Mouse (Mus musculus): ENCODE data around the gene Exosc3. TPM values are rescaled to one million over a fixed set of nuclear protein-coding genes. Genes with fewer than 3 reads are reported as not detected.

Gene Exosc3
- polyA plus RNA-seq, 1 experiment from 2014 or later = 83.0 TPM

- 73% methylated on average over 3 of the region's 3 CpGs for WGBS
- H3K4me1 ChIP-seq = no peaks in the 10 kb centered on the region
- no peaks in the 10 kb centered on the region for H3K9me3 ChIP-seq
Measured at GRCm38 (mm10) chr4:45332466-45332865, 10.1 kb downstream of the Exosc3 start.

GRCm38 (mm10) chr4:45331139-45331538 is 11.4 kb downstream of the Exosc3 start:
- H3K27ac ChIP-seq = no peak overlapping the region
- WGBS = 82% methylated on average over 7 of the region's 7 CpGs
- no peak overlapping the region for H3K9ac ChIP-seq
- no peak overlapping the region for H3K4me2 ChIP-seq
- no peaks in the 10 kb centered on the region for H3K9me3 ChIP-seq
- ATAC-seq (ENCODE audit: insufficient number of reproducible peaks, insufficient read depth, low FRiP score, low TSS enrichment, low read depth) = no peak
- H3K4me3 ChIP-seq = no peak overlapping the region
- H3K4me1 ChIP-seq = no peaks in the 10 kb centered on the region
- H3K36me3 ChIP-seq = no peaks in the 10 kb centered on the region
- H3K27me3 ChIP-seq = peaks cover 6% of the 10 kb centered on the region; the same call in 1 of the 2 replicates

More at GRCm38 (mm10) chr4:45332466-45332865, 10.1 kb downstream of the Exosc3 start:
- Histone ChIP-seq H3K27me3 (peaks cover 4% of the 10 kb centered on the region; the same call in 1 of the 2 replicates), H3K27ac (no peak overlapping the region), H3K36me3 (no peaks in the 10 kb centered on the region), H3K4me3 (no peak overlapping the region), H3K9ac (no peak overlapping the region), H3K4me2 (no peak overlapping the region)
- ATAC-seq (ENCODE audit: insufficient number of reproducible peaks, insufficient read depth, low FRiP score, low TSS enrichment, low read depth) = no peak

- H3K4me3 ChIP-seq = peak overlapping the region; percentile 95
- H3K36me3 ChIP-seq = peaks cover 26% of the 10 kb centered on the region
- peaks cover 10% of the 10 kb centered on the region for H3K4me1 ChIP-seq
- WGBS = under 1% methylated on average over 56 of the region's 56 CpGs
- H3K4me2 ChIP-seq = peak overlapping the region; percentile 68
- peak overlapping the region; percentile 80 for H3K27ac ChIP-seq
- 0 out of 2 replicates have a peak, but pooled peaks have one; percentile 56 for ATAC-seq (ENCODE audit: insufficient number of reproducible peaks, insufficient read depth, low FRiP score, low TSS enrichment, low read depth)
- peaks cover 22% of the 10 kb centered on the region for H3K27me3 ChIP-seq
- H3K9me3 ChIP-seq = no peaks in the 10 kb centered on the region
- H3K9ac ChIP-seq = peak overlapping the region; percentile 93
Measured at GRCm38 (mm10) chr4:45320159-45320816, 22.2 kb downstream of the Exosc3 start.

GRCm38 (mm10) chr4:45311056-45311455 is 31.5 kb downstream of the Exosc3 start:
- Histone ChIP-seq H3K4me1 (no peaks in the 10 kb centered on the region), H3K9ac (no peak overlapping the region), H3K9me3 (no peaks in the 10 kb centered on the region), H3K4me2 (no peak overlapping the region), H3K27ac (no peak overlapping the region), H3K27me3 (no peaks in the 10 kb centered on the region), H3K4me3 (no peak overlapping the region), H3K36me3 (peaks cover 61% of the 10 kb centered on the region)
- ATAC-seq (ENCODE audit: insufficient number of reproducible peaks, insufficient read depth, low FRiP score, low TSS enrichment, low read depth) = no peak
- 90% methylated on average over 2 of the region's 2 CpGs for WGBS

- ATAC-seq (ENCODE audit: insufficient number of reproducible peaks, insufficient read depth, low FRiP score, low TSS enrichment, low read depth) = no peak
- no peak overlapping the region for H3K4me2 ChIP-seq
- no peak overlapping the region for H3K4me3 ChIP-seq
- no peaks in the 10 kb centered on the region for H3K9me3 ChIP-seq
- WGBS = 88% methylated on average over 6 of the region's 6 CpGs
- H3K27me3 ChIP-seq = no peaks in the 10 kb centered on the region
- peaks cover 64% of the 10 kb centered on the region for H3K36me3 ChIP-seq
- H3K9ac ChIP-seq = no peak overlapping the region
- no peak overlapping the region for H3K27ac ChIP-seq
- no peaks in the 10 kb centered on the region for H3K4me1 ChIP-seq
Measured at GRCm38 (mm10) chr4:45308606-45309005, 33.9 kb downstream of the Exosc3 start.

- no peak overlapping the region for H3K4me3 ChIP-seq
- no peak overlapping the region for H3K27ac ChIP-seq
- no peak overlapping the region for H3K9ac ChIP-seq
- peaks cover 67% of the 10 kb centered on the region for H3K36me3 ChIP-seq
- no peaks in the 10 kb centered on the region for H3K27me3 ChIP-seq
- ATAC-seq (ENCODE audit: insufficient number of reproducible peaks, insufficient read depth, low FRiP score, low TSS enrichment, low read depth) = no peak
- H3K4me1 ChIP-seq = no peaks in the 10 kb centered on the region
- 31% methylated on average over 11 of the region's 11 CpGs for WGBS
- no peaks in the 10 kb centered on the region for H3K9me3 ChIP-seq
- H3K4me2 ChIP-seq = no peak overlapping the region
Measured at GRCm38 (mm10) chr4:45308046-45308445, 34.5 kb downstream of the Exosc3 start.

GRCm38 (mm10) chr4:45305536-45305935 is 37.0 kb downstream of the Exosc3 start:
- Histone ChIP-seq H3K9ac (no peak overlapping the region), H3K4me2 (no peak overlapping the region), H3K36me3 (peaks cover 75% of the 10 kb centered on the region), H3K9me3 (no peaks in the 10 kb centered on the region), H3K27me3 (no peaks in the 10 kb centered on the region), H3K27ac (no peak overlapping the region), H3K4me1 (no peaks in the 10 kb centered on the region), H3K4me3 (no peak overlapping the region)
- WGBS = 96% methylated on average over 14 of the region's 14 CpGs
- no peak for ATAC-seq (ENCODE audit: insufficient number of reproducible peaks, insufficient read depth, low FRiP score, low TSS enrichment, low read depth)

GRCm38 (mm10) chr4:45296662-45297564 is 45.6 kb downstream of the Exosc3 start, which contains the start of gene Trmt10b:
Gene Trmt10b (plus strand): TSS chr4:45297127.
- 21% methylated on average over 27 of the region's 27 CpGs for WGBS
- peak within 1 kb of the TSS; percentile 75 for H3K4me2 ChIP-seq
- H3K9me3 ChIP-seq = no peaks in the 10 kb centered on the region
- peaks cover 8% of the 10 kb centered on the region; the same call in 1 of the 2 replicates for H3K4me1 ChIP-seq
- peak within 1 kb of the TSS; percentile 86 for H3K4me3 ChIP-seq
- peak within 1 kb of the TSS; percentile 80 for H3K9ac ChIP-seq
- peaks cover 18% of the 10 kb centered on the region for H3K36me3 ChIP-seq
- no peak within 1 kb of the TSS for H3K27ac ChIP-seq
- no peaks in the 10 kb centered on the region for H3K27me3 ChIP-seq
- no peak for ATAC-seq (ENCODE audit: insufficient number of reproducible peaks, insufficient read depth, low FRiP score, low TSS enrichment, low read depth)

GRCm38 (mm10) chr4:45287906-45288305 is 54.6 kb downstream of the Exosc3 start:
- Histone ChIP-seq H3K4me2 (no peak overlapping the region), H3K9ac (no peak overlapping the region), H3K27me3 (no peaks in the 10 kb centered on the region), H3K27ac (no peak overlapping the region), H3K4me3 (no peak overlapping the region), H3K4me1 (no peaks in the 10 kb centered on the region), H3K36me3 (no peaks in the 10 kb centered on the region), H3K9me3 (no peaks in the 10 kb centered on the region)
- ATAC-seq (ENCODE audit: insufficient number of reproducible peaks, insufficient read depth, low FRiP score, low TSS enrichment, low read depth) = no peak
- WGBS = 76% methylated on average over 5 of the region's 5 CpGs

- no peaks in the 10 kb centered on the region for H3K9me3 ChIP-seq
- no peaks in the 10 kb centered on the region for H3K27me3 ChIP-seq
- no peak overlapping the region for H3K9ac ChIP-seq
- H3K4me1 ChIP-seq = no peaks in the 10 kb centered on the region
- H3K36me3 ChIP-seq = no peaks in the 10 kb centered on the region
- 46% methylated on average over 3 of the region's 3 CpGs for WGBS
- ATAC-seq (ENCODE audit: insufficient number of reproducible peaks, insufficient read depth, low FRiP score, low TSS enrichment, low read depth) = no peak
- H3K4me3 ChIP-seq = no peak overlapping the region
- no peak overlapping the region for H3K4me2 ChIP-seq
- H3K27ac ChIP-seq = no peak overlapping the region
Measured at GRCm38 (mm10) chr4:45286318-45286717, 56.2 kb downstream of the Exosc3 start.

- Histone ChIP-seq H3K9me3 (no peaks in the 10 kb centered on the region), H3K27ac (no peak overlapping the region), H3K4me3 (no peak overlapping the region), H3K4me1 (0 out of 2 replicates have a peak, but pooled peaks cover 4% of the 10 kb centered on the region), H3K27me3 (no peaks in the 10 kb centered on the region), H3K36me3 (no peaks in the 10 kb centered on the region), H3K4me2 (no peak overlapping the region), H3K9ac (no peak overlapping the region)
- WGBS = 21% methylated on average over 4 of the region's 4 CpGs
- ATAC-seq (ENCODE audit: insufficient number of reproducible peaks, insufficient read depth, low FRiP score, low TSS enrichment, low read depth) = no peak
Measured at GRCm38 (mm10) chr4:45279981-45280548, 62.5 kb downstream of the Exosc3 start.
